Mouse (Mus musculus): ENCODE results near the gene S100a11. TPM values are rescaled to one million over a fixed set of nuclear protein-coding genes. Genes with fewer than 3 reads are reported as not detected.
A peak's percentile ranks its signal among the peaks of the same experiment; 100 is the strongest.
"Not testable (repeated sequence)": the region's sequence is repeated elsewhere in the genome, so short reads cannot be mapped to it uniquely, and the experiment has no call there.

Gene S100a11
- 100 to 1,000 TPM; 210 to 249 TPM for total RNA-seq (2021)
- long read RNA-seq, experiment 1, transcript S100a11-201 (3 exons, 511 nt): major isoform, 114 of 120 reads
- long read RNA-seq, experiment 1, partial matches to known transcripts: 5 of 120 reads
- long read RNA-seq, experiment 1, other reads (novel, unspliced or antisense): 1 of 120 reads
- long read RNA-seq, experiment 2, transcript S100a11-201 (3 exons, 511 nt): major isoform, 60 of 62 reads
- long read RNA-seq, experiment 2, partial matches to known transcripts: 2 of 62 reads
- long read RNA-seq, experiment 2, other reads (novel, unspliced or antisense): 0 of 62 reads

DNA sequence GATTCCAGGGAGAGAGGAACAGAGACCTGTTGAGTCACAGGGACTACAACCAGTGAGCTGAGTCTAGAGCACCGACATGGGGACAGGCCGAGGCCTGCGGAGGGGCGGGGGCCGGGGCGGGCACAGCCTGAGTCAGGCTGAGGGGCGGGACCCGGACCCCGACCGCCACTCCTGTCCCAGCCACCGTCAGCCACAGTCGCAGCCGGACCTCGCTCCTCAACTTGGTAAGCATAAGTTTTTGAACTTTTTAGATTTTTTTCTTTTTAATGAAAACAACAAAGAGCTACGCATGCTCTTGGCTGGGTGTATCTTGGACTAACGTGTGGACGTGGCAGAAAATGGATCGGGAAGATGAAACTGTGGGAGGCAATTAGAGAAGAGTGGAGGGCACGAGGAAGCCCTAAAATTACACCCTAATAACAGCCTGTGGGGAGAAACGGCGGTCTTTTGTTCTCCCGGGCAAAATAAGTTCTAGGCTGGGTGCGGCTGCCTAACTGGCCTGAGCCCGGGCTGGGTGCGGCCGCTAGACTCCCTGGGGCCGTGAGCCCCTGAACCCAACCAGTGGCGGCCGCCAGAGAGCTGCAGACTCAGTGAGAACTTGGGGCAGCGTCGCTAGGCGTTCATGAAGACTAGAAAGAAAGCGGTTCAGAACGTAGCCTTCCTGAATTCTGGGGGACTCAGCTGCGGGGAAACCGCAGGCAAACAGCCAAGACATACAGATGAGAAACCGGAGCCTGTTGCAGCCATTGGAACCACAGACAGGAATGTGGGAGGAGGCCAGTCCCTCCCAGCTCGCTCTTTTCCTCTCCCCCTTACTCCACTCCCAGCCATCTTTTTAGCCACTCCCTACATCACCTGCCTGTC lies at the start of gene S100a11:
TSS of gene S100a11 (plus strand) at position 159 of the 864 bp plus-strand sequence.
- DNase-seq: peak; percentile 80

DNA sequence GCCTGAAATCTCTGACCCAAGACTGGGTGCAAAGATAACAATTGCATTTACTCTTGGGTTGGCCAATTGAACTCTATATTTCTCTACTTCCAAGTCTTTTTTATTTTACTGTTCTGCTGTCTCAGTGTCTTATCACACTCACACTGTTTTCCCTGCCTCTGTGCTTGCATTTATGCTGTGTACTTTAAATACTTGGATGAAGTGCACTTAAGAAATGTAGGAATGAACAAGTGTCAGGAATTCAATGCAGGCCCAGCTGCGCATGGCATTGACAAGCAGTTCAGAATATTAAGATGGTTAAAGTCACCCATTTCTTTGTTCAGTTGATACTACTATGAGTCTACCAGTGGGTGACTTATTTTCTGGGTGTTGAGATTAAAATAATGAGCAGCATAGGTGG lies 40.2 kb upstream of the S100a11 start:
- DNase-seq: no peak

DNA sequence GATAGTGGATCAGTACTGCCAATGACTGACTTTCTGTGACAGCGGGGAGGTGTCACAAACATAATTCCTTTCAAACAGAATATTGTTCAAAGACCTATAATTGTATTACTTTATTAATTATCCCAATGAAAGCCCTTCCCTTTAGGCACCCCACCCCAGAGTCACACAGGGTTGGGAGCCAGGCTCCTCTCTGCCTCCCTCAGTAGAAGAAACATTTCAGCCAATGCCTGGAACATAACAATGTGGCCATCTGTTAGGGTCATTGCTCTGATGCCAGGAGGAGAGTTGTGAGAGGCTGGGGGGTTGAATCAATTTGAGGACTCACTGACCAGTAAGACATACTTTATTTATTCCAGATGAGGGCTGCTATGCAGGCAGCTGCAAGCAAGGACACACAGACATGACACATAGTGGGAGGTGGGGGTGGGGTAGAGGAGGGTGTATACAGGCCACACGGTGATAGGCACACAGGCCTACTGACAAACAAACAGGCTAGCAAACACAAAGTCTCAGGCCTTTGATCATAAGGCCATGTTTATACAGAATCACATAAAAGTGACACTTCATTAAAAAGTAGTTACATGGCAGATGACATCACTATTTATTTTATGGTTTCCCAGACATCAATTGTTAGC lies 38.2 kb upstream of the S100a11 start:
- DNase-seq: no peak

DNA sequence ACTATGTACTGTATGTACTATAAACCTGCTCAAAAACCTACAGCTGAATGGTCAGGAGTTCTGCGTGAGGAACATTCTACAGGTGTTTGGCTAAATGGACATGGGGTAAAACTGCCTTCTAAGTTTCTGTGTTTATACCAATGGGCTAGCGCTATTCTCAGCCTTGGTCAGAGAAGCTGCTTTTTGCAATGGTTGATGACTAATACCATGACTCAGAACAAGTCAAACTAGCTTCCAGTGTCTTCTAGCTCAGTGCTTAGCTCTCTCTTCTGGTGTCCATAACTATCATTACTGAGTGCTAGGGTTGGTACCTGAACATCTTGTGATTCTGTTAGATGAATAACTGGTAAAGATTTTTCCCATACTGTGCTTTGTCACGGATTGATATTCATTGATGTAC lies 34.7 kb upstream of the S100a11 start:
- no peak for DNase-seq

DNA sequence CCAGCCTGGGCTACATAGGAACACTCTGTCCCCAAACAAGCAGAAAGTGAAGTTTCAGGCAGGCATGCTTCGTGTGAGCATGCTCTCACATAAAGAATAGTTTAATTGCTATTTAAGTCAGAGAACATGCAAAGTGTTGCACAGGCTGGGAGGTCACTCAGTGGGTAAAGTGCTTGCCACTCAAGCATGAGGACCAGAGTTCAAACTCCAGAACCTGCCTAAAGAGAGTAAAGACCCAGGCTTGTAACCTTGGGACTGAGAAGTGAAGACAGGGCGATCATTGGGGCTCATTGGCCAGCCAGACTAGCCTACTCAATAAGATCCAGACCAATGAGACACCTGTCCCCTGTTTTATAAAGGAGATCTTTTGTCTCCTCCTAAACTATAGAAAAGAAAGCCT lies 31.7 kb upstream of the S100a11 start:
- no peak for DNase-seq

DNA sequence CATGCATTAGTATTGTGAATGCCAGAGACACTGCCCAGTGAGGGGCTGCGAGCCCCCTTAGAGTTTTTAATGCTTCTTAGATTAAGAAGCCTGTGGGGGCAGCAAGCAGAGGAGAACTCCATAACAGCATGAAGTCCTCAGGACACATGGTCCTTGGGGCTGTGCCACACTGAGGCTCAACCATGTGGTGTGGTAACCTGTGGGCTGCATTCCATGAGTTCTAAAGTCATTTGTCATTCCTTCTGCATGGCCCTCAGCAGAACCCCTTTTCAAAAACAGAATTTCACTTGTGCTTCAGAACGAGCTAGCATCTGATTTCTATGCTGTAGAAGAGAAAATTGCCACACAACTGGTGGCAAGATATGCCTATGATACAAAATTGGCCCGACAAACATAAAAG lies 28.1 kb upstream of the S100a11 start:
- no peak for DNase-seq

DNA sequence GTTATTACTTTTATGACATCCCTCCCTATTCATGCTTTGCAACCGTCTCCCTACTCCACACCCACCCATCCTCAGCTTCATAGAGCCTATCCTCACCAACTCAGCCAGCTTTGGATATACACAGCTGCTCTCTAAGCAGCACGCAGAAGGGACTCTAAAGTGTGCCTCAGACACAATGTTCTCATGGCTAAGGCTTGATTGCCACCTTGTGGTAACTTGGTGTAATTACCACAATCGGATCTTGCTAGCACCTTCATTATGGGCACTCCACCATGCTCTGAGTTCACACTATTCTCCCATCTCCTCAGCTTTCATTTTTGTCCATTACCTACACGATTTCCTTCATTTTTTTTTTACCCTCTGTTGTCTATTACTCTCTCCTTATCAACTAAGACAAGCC lies 26.3 kb upstream of the S100a11 start:
- DNase-seq: peak; percentile 59

DNA sequence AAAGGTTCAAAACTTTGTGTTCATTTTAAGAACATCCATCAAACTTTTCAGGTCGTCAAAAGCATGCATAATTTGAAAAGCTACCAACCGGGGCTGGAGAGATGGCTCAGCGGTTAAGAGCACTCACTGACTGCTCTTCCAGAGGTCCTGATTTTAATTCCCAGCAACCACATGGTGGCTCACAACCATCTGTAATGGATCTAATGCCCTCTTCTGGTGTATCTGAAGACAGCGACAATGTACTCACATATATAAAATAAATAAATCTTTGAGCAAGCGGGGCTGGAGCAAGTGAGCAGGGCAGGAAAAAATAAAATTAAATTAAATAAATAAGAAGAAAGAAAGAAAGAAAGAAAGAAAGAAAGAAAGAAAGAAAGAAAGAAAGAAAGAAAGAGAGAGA lies 25.5 kb upstream of the S100a11 start:
- DNase-seq: not testable (repeated sequence)

DNA sequence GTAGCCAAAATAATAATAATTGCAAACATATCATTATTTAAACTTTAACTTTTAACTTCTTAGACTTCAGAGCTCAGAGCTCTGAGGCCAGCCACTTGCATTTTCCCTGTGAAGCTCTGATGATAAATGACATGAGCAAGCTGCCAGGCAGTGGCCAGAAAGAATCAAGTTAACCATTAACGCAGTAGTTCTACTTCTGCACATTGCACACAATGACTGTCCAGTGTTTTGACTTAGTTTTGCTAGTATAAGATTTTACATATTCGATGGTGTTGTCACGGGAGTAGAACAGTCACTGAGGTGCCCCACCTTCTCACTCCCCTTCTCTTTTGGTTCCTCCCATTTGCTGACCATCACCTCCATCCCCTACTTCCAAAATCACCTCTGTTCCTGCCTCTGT lies 23.2 kb upstream of the S100a11 start:
- DNase-seq: no peak

DNA sequence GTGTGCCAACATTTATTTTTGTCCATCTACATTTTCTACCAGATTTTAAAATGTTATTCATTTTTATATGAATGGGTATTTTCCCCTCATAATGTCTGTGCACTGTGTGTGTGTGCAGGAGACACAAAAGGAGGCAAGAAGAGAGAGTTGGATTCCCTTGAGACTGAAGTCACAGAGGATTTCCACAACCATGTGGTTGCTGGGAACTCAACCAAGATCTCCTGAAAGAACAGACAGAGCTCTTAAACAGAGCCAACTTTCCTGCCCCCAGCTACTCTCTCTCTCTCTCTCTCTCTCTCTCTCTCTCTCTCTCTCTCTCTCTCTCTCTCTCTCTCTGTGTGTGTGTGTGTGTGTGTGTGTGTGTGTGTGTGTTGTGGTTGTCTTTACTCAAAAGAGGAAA lies 21.2 kb upstream of the S100a11 start:
- peak; percentile 15 for DNase-seq

DNA sequence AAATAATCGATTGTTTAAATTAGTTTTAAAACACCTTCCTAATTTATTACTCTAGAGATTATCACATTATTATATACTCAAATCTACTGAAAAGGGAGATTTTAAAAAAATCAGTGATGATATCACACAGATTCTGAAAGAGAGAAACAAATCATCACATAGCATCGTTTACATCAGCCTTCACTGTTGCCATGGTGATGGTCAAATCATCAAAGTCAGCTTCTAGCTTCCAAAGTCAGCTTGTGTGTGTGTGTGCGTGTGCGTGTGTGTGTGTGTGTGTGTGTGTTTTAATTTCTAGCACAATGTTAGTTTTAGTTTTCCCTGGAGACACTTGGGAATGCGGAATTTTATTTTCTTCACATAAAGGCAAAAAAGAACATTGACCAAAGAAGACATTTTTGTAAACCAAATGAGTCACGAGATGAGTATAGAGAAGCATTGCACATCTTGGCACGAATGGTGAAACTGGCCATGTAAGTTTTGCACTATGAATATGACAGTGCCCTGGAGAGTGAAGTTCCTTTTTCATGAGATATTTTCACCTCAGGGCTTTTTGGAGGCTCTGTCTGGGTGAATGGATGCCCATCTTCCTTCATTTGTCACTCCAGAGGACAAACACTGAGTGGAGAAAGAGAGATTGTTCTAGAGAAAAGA lies 15.6 kb upstream of the S100a11 start:
- no peak for DNase-seq

DNA sequence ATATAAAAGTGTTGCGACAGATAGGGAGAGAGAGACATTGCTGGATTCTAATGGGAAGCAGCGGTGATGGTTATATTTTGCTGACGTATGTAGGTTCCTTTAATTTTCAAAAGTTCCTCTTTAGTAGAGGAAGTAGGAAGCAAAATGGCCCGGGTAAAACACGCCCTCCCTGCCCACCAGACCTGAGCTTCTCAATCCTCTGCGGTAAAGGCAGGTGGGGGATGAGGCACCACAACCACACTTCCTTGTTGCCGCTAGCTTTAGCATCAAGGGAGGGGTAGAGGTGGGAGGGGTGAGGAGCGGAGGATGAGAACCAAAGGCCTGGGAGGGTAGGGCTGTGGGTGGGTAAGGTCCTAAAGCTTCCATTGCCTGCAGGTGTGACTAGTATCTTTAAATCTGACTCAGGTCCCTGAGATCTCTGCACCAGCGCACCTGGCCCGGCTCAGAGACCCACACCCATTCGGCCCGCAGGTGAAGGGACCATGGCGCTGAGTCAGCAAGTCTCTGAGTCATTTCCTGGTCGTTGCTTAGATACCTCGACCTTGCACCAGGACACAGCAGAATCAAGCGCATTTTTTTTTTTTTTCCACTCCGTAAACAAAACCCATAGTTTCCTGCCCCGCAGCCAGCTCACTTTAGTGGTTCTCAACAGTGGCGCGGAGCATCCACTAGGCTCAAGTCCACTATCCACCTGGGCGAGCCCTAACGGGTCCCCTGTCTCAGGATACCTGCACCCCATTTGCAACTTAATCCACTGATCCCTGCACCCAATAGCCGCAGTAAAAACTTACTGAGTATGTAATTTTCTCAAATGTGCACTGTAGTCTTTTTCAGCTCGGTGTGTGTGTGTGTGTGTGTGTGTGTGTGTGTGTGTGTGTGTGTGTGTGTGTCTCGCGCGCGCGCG lies 14.1 kb upstream of the S100a11 start:
- DNase-seq: peak; percentile 34

DNA sequence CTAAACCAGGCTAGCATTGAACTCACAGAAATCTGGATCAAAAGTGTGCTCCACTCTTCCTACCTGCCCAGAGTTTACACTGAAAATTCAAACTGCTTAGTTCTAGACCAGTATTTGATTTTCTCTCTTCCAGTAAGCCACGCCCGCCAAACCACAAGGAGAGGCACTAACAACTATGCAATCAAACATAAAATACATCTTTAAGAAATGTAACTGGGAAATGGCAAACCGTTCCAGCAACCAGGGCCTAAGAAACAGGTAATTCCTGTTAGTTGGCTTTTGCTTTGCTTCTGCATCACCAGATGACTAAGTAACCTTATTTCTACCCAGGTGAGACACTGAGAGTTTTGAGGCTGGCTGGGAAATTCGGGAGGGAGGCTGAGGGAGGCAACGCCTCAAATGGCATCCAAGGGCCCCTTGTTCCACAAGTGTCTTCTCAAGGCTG lies 13.4 kb upstream of the S100a11 start:
- DNase-seq: no peak

DNA sequence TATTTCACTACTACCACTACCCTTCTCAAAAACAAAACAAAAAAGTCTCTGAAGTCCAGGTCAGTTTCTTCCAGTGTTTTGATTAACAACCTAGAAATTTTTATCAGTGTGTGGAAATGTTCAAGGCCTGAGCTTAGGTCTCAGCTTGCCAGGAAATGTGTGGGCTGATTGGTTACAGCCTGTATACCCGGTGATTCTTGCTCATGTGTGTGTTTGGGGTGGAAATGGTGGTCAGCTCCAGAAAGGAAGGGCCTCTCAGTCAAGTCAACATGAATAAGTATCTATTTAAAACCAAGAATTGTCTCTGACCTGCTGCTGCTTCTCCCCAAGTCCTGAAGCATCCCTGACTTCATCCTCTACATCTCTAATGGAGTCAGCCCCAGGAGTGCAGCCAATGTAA lies 11.0 kb upstream of the S100a11 start:
- no peak for DNase-seq

DNA sequence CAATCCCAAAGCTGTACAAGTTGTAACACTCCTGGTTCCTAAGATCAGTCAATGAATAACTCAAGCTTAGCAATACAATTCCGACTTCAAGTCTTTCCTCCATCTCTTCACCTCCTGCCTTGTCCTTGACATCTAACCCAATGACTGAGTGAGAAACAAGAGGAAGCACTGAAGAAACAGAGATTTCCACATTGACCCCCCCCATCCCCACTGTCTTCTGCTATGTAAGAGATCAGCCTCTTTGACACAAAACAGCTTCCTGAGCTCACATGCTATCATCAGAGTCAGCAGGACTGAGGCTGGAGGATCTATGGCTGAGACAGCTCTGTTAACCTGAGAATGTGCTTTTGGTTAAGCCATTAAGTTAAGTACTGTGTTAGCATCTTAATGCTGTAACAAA lies 9.3 kb upstream of the S100a11 start:
- no peak for DNase-seq

DNA sequence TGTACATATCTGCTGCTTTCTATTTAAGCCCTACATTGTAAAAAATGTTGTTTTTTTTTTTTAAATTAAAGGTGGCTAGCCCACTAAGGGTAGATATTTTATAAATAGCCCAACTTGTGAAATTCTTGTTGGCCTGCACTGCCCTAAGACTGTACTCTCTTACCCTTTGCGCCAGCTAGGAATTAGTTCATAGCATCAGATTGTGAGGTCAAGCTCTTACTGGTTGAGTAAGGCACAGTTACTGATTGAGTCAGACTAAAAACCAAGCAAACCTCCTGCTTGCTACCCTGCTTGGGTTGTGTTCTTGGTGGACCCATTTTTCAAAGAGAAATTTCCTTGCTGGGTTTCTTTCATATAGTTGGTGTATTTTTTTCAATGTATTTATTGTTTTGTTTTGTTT lies 8.5 kb upstream of the S100a11 start:
- peak; percentile 10 for DNase-seq

DNA sequence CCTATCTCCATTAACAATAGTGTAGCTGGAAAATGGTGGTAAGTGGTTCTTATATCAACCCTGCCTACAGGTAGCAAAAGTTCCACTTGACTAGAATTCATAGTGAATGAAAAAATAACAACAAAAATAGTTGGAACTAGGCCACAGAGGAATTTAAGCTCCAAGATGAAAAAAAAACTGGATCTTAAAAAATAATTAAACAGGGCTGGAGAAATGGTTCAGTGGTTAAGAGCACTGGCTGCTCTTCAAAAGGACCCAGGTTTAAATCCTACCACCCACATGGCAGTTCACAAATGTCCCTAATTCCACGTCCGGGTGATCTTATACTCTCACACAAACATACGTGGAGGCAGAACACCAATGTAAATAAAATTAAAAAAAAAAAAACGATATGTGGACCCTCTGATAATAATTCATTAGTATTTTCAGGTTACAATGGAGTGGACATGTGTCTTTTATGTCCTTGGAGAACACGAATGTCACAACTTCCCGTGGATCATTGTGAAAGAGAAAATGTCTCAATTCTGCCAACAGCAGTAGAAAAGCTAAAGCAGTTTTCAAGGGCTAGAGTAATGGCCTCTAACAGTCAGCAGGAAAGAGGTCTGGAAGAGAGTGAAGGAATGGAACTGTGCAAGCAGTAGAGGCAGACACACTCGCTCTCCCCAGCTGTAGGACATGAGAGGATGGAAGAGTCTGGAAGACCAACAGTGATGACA lies 7.7 kb upstream of the S100a11 start:
- peak; percentile 16 for DNase-seq

DNA sequence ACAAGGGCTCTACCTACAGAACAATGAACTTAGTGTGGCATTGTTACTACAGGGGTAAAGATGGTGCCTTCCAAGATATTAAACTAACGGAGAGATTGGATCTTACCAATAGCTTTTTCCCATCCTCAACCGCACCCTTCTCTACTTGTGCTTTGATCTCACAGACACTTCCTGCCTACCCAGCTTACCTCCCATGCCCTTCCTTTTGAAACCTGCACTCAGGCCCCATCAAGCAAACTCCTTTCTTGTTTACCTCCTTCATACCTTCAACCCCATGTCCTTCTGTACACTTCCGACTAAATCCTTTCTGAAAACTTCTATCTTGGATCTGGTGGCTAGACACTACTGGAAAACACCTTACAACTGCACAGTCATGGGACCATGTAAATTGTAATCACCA lies 5.7 kb upstream of the S100a11 start:
- DNase-seq: no peak

DNA sequence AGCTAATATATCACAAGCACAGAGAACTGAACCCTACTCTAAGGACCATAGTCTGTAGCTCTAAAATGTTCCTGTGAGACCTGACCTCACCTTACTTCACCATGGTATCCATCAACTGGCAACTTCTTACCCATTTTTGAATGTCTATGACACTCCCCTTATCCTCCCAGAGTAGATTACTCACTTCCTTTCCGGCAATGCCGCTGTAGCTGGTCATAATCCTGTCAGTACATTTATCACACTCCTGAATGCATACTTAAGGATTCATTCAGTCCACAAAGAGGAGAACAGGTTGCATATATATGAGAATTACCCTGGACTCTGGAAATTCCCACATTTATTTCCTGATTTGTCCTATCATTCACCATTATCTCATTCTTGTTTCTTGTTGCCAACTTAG lies 2.9 kb upstream of the S100a11 start:
- no peak for DNase-seq

DNA sequence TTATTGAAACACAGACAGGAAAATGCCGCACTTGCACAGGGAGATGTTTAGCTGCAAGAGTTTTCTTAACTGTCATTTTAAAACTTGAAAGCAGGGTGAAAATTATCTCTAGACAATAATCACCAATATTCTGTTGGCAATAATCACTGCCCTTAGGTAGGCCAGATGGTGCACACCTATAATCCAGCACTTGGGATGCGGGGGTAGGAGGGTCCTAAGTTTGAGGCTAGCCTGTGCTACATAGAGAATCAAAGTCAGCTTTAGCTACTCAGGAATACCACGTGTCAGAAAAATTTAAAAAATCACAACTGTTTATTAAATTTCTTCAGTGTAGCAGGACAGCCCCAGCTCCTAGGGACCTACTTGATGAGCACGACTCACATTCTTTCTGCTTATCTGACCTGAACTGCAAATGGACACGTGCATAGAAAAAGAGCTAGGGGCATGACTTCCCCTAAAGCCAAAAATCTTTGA lies 395 bp upstream of the S100a11 start:
- DNase-seq: no peak

All from adrenal gland, postnatal 10 days (tissue).